Comparison of ENCODE assay signal across 8 mouse cellular contexts in the genomic region with DNA sequence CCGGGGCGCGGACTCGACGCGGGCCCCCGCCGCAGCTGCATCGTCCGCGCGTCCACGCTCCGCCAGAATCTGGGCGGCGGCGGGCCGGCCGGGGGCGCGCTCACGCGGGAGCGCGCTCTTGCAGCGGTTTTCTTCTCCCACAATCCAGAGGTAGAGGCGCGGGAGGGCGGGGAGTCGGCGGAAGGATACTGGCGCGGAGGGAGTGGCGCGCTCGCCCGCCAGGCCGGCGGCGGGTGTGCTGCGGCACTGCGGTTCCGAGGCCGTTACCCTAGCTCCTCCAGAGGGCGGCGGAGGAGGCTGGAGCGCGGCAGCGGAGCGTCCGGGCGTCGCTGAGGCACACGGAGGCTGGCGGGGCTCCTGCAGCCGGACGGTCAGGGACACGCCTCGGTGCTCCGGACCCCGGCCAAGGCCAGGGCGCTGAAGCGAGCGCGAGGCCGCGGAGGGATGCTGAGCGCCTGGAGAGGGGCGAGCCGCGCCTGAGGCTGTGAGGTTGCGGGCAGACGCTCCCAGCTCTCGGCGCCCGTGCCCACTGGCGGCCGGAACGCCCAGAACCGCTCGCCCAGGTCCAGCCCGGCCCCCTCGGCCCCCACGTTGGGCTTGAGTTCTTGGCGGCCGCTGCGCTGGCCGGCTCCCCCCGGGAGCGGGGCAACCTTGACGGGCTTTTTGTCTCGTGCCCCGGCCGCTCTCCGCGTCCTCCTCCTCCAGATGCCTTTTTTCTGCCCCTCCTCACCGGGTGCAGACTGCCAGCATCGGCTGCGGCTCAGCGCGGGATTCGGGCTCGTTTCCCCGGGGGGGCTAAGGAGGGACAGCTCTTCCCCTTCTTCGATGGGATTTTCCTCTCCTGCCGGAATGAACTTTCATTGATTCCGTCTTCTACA. TPM values are rescaled to one million over a fixed set of nuclear protein-coding genes. Genes with fewer than 3 reads are reported as not detected.
DNase-seq lines count a peak whose midpoint lies in the region; ATAC-seq lines count a peak whose summit lies in the region.

TSS of gene Ccdc88a (plus strand) at position 263 of the 878 bp plus-strand sequence.

- DNase-seq in T-cell, adult 2 months (ENCODE audit: low spot score) = peak; percentile 82
- peak; percentile 87 to 89 for DNase-seq in cerebellum, postnatal 36 days
- peak; percentile 98 to 99 for DNase-seq in frontal cortex, postnatal 36 days (ENCODE audit: low spot score in 2 of 2)
- DNase-seq in left cerebral cortex, adult 11 months (ENCODE audit: low spot score) = peak; percentile 97
- peak; percentile 97 to 99 for DNase-seq in lung, postnatal 4 days
- peak; percentile 91 for DNase-seq in retina, postnatal 7 days (ENCODE audit: low read depth, low spot score)
- peak; percentile 97 for DNase-seq in urinary bladder, adult 2 months (ENCODE audit: low spot score)

- H3K9ac ChIP-seq in hindbrain, embryonic 15.5 days = peak within 1 kb of the TSS; percentile 88

- H3K27me3 ChIP-seq in hindbrain, embryonic 15.5 days = no peaks in the 10 kb centered on the region

- peak; percentile 98 for ATAC-seq in hindbrain, embryonic 15.5 days (ENCODE audit: low FRiP score, low read depth)

- under 1% methylated on average over 95 of the region's 107 CpGs for WGBS in hindbrain, embryonic 15.5 days

- H3K4me2 ChIP-seq in hindbrain, embryonic 15.5 days = peak within 1 kb of the TSS; percentile 57

- H3K9me3 ChIP-seq in hindbrain, embryonic 15.5 days = no peaks in the 10 kb centered on the region

- H3K36me3 ChIP-seq in hindbrain, embryonic 15.5 days = no peaks in the 10 kb centered on the region

- peak within 1 kb of the TSS; percentile 97 for H3K27ac ChIP-seq in hindbrain, embryonic 15.5 days (replicated peaks)

- H3K4me1 ChIP-seq in hindbrain, embryonic 15.5 days (replicated peaks) = peaks cover 22% of the 10 kb centered on the region

- H3K4me3 ChIP-seq in hindbrain, embryonic 15.5 days = peak within 1 kb of the TSS; percentile 89

RNA-seq across cellular contexts. Expression of gene Ccdc88a, which starts in this region (rescaled TPM):
- 84.5 and 87.8 TPM in 2 replicates for polyA plus RNA-seq in hindbrain, embryonic 15.5 days (2015; fragmentation: Nextera tagmentation; extraction: Ambion mirVana)
- polyA plus RNA-seq in urinary bladder, adult 2 months (2012; rRNA removed) = 6.0 and 6.1 TPM in 2 replicates

Comparison
In these comparisons a context has a peak if more than half of its experiments do, and no peak if none do; other contexts are left out.
1. Peak in every context shown above with its lines: DNase-seq, ATAC-seq, H3K4me3 ChIP-seq and H3K27ac ChIP-seq.
2. RNA of gene Ccdc88a (polyA plus RNA-seq): 84.5 to 87.8 TPM in hindbrain, embryonic 15.5 days; 6.0 to 6.1 TPM in urinary bladder, adult 2 months; every median in the first group is over 10 times any median in the second.